Mouse (Mus musculus): ENCODE measurements around the gene Upk1a.

GRCm38 (mm10) chr7:30598786-30599185, 13.9 kb downstream of the Upk1a start, which contains the start of gene Zbtb32:
- TF ChIP-seq TCF12 (IDR thresholded peaks at IDR 0.05; ENCODE audit: insufficient read depth, poor library complexity, severe bottlenecking), result no peak
- no peak for TF ChIP-seq TCF3 (IDR thresholded peaks at IDR 0.05; ENCODE audit: insufficient read length, low read depth)
- no peak for TF ChIP-seq POLR2A (IDR thresholded peaks at IDR 0.05; ENCODE audit: insufficient read length, low read depth)
- TF ChIP-seq MAX (IDR thresholded peaks at IDR 0.05; ENCODE audit: low read depth), result no peak
- TF ChIP-seq POLR2AphosphoS2 (IDR thresholded peaks at IDR 0.05; ENCODE audit: insufficient read length, low read depth), result no peak
- no peak for TF ChIP-seq MYOD1 (IDR thresholded peaks at IDR 0.05; ENCODE audit: control insufficient read depth in 1 of 3, insufficient read length in 2 of 3, low read depth in 2 of 3)

All from myocyte (in vitro differentiated cells).